Mouse (Mus musculus) kidney, embryonic 15.5 days (tissue): ENCODE results near the gene Daam2. TPM values are rescaled to one million over a fixed set of nuclear protein-coding genes. Genes with fewer than 3 reads are reported as not detected.
A peak's percentile ranks its signal among the peaks of the same experiment; 100 is the strongest.

Experiments
- ATAC-seq: fragments of 200-750 bp; cut with Nextera tagmentation; replicated peaks from 2 replicates; pipeline ENCODE4 v1.8.0; 2017; ENCODE audit warnings: moderate TSS enrichment; ENCODE audit not compliant: low FRiP score
- H3K27ac ChIP-seq: fragments of 300-500 bp; sonication (generic); 2 replicates; pipeline ENCODE4 v1.5.1; 2015; ENCODE audit warnings: mild to moderate bottlenecking, inconsistent platforms
- H3K27me3 ChIP-seq: fragments of 300-500 bp; sonication (generic); 2 replicates; pipeline ENCODE4 v1.6.1; 2015; ENCODE audit warnings: inconsistent platforms
- H3K36me3 ChIP-seq: fragments of 300-500 bp; sonication (generic); 2 replicates; pipeline ENCODE4 v1.6.1; 2015; ENCODE audit warnings: inconsistent platforms
- H3K4me1 ChIP-seq: fragments of 300-500 bp; sonication (generic); 2 replicates; pipeline ENCODE4 v1.6.1; 2015; ENCODE audit warnings: inconsistent platforms
- H3K4me2 ChIP-seq: fragments of 300-500 bp; sonication (generic); 2 replicates; pipeline ENCODE4 v1.6.1; 2015; ENCODE audit warnings: moderate library complexity, mild to moderate bottlenecking, inconsistent platforms
- H3K4me3 ChIP-seq: fragments of 300-500 bp; sonication (generic); replicated peaks from 2 replicates; pipeline ENCODE4 v1.5.1; 2015; ENCODE audit warnings: mild to moderate bottlenecking, inconsistent platforms
- H3K9ac ChIP-seq: fragments of 300-500 bp; sonication (generic); 2 replicates; pipeline ENCODE4 v1.6.1; 2015; ENCODE audit warnings: mild to moderate bottlenecking, inconsistent platforms
- H3K9me3 ChIP-seq: fragments of 300-500 bp; sonication (generic); replicated peaks from 2 replicates; pipeline ENCODE4 v1.6.1; 2016; ENCODE audit warnings: inconsistent platforms
- WGBS: fragments of 180-500 bp; shearing (Covaris S2); methylation state at CpG from one replicate; pipeline ENCODE4 v1.1.7; 2015; ENCODE audit warnings: mixed read lengths; 5-methylcytosine and 5-hydroxymethylcytosine counted together
- polyA plus RNA-seq: library from polyadenylated mRNA; unstranded; fragments of >200 nt; fragmentation: Nextera tagmentation; extraction: Ambion mirVana; gene quantifications from 2 replicates; pipeline ENCODE4 v1.2.1, GENCODE M21; 2015

Daam2 gene
- 6.6 and 7.1 TPM in 2 replicates for polyA plus RNA-seq

DNA sequence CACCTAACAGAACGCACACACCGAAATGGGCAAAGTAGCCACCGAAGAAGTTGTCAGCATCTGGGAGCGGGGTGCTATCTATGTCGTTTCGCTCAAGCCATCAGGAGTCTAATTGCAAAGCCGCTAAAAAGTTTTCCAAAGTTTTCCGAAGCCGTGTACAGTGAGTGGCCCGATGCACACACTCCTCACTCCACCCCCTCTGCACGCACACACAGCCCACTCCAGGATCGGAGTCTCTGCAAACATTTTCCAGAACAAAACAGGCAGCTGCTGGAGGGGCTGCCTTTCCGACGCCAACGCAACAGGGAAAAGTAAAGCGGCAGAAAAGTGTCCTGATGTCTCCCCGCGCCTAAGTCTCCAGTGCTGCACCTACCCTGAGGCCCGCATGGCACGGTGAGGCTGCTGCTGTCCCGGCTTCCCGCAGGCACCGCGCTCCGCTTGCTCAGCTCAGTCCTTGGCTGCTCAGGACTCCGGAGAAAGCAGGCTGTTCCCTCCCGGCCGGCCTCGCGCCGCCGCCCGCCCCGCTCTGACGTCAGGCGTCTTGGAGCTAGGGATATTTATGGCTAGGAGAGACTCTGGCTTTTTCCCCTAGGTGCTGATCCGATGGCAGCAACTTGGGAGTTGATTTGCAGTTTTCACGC is at the start of gene Daam2:
Daam2 (minus strand) TSS at position 514 of the 641 bp plus-strand sequence.
- Histone ChIP-seq H3K4me2 (peak within 1 kb of the TSS; percentile 87), H3K9ac (peak within 1 kb of the TSS; percentile 61), H3K27me3 (peaks cover 22% of the 10 kb centered on the region), H3K4me1 (peaks cover 30% of the 10 kb centered on the region), H3K27ac (peak within 1 kb of the TSS; percentile 87), H3K4me3 (peak within 1 kb of the TSS; percentile 59), H3K9me3 (no peaks in the 10 kb centered on the region), H3K36me3 (no peaks in the 10 kb centered on the region)
- ATAC-seq: peak; percentile 95
- 2% methylated on average over 38 of the region's 38 CpGs for WGBS

DNA sequence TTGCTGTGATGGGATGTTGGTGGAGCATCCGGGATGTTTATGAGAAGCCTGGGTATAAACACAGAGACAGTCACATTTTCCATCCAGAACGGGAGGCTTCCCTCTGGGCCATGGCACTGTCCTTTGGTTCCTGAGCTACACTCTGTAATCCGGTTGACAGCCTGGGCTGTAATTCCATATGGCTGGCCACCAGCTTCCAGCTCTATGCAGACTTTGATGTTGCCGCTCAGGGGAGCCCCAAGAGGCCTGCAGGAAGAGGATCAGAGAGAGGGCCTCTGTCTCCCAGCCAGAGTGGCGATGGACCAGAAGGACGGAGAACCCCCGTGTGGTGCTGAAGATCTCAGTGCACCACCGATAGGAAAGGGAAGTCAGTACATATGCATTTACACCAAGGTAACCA is 46.2 kb upstream of the Daam2 start:
- H3K4me3 ChIP-seq: no peak overlapping the region
- WGBS: 29% methylated on average over 8 of the region's 8 CpGs
- H3K4me1 ChIP-seq: peaks cover 5% of the 10 kb centered on the region
- H3K36me3 ChIP-seq: no peaks in the 10 kb centered on the region
- no peak overlapping the region for H3K4me2 ChIP-seq
- peaks cover 5% of the 10 kb centered on the region; the same call in 1 of the 2 replicates for H3K27me3 ChIP-seq
- H3K27ac ChIP-seq: no peak overlapping the region
- no peak overlapping the region for H3K9ac ChIP-seq
- ATAC-seq: no peak
- no peaks in the 10 kb centered on the region; the same call in 1 of the 2 replicates for H3K9me3 ChIP-seq

DNA sequence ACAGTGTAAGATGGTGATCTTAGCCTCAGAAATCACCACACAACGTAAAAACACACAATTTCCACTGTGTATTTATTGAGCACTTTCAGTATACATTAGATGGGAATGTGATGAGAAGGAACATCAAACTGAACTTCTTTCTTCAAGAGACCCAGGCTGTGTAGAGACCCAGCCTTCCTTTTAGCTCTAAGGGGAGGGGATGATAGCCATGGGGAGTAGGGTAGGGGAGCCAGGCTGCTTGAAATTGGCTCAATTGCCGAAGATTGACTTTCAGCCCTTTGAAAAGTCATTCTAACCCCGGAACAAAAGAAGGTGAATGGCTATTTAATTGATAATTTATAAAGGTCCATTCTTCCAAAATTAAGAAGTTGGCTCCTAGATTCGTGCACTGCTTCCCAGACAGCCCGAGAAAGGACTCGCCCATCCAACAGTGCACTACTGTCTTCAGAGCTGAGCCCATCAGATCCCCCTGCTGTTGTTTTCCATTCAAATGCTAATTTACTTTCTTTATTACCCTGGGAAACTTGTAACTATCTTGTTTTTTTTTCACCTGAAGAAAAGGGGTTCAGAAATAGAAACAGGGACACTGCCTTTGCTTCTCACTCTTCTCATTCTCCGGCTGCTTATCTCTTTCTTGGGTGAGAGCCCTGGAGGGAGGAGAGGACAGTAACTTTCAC is 43.3 kb upstream of the Daam2 start:
- H3K4me3 ChIP-seq: no peak overlapping the region
- 57% methylated on average over 7 of the region's 7 CpGs for WGBS
- no peak overlapping the region for H3K9ac ChIP-seq
- H3K4me1 ChIP-seq: no peaks in the 10 kb centered on the region
- no peak overlapping the region for H3K4me2 ChIP-seq
- no peak for ATAC-seq
- no peak overlapping the region for H3K27ac ChIP-seq
- H3K27me3 ChIP-seq: peaks cover 5% of the 10 kb centered on the region; the same call in 1 of the 2 replicates
- H3K9me3 ChIP-seq: no peaks in the 10 kb centered on the region; the same call in 1 of the 2 replicates
- H3K36me3 ChIP-seq: no peaks in the 10 kb centered on the region

DNA sequence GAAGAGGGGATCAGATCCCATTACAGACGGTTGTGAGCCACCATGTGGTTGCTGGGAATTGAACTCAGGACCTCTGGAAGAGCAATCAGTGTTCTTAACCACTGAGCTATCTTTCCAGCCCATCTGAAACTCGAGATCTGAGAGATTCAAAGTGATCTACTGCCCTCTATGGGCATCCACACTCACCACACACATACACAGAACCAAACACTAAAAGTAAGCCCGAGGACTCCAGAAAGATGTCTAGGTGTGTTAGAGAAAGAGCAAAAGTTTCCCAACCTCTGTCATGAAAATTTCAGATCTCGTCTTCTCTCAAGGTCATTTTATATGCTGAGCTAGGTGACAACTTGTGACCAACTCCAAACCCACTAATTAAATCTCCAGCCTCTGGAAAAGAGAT is 41.3 kb upstream of the Daam2 start:
- no peak for ATAC-seq
- H3K4me3 ChIP-seq: no peak overlapping the region
- H3K4me1 ChIP-seq: no peaks in the 10 kb centered on the region
- H3K36me3 ChIP-seq: no peaks in the 10 kb centered on the region
- H3K4me2 ChIP-seq: no peak overlapping the region
- 81% methylated on average over 4 of the region's 4 CpGs for WGBS
- H3K9me3 ChIP-seq: no peaks in the 10 kb centered on the region; the same call in none of the 2 replicates
- peaks cover 5% of the 10 kb centered on the region; the same call in 1 of the 2 replicates for H3K27me3 ChIP-seq
- no peak overlapping the region for H3K27ac ChIP-seq
- no peak overlapping the region for H3K9ac ChIP-seq

DNA sequence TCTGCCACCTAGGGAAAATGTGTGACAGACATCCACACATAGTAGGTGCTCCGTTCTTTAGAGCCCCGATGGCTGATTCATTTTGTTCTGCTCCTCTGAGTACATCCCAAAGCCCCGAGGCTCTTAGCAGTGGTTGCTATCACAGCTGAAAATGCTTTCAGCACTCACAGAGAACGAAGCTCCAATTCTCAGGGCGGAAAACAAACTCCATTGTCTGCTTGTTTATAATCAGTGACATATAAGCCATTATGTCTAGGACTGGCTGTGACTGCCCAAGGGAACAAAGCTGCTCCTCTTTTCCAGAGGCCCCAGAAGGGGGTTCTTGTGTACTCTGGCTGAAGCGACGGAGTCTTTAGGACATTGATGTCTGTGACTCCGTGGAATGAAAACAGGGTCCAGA is 25.9 kb upstream of the Daam2 start:
- no peaks in the 10 kb centered on the region for H3K27me3 ChIP-seq
- H3K9ac ChIP-seq: no peak overlapping the region
- H3K9me3 ChIP-seq: no peaks in the 10 kb centered on the region
- no peak for ATAC-seq
- no peaks in the 10 kb centered on the region for H3K36me3 ChIP-seq
- H3K4me2 ChIP-seq: no peak overlapping the region
- 56% methylated on average over 8 of the region's 8 CpGs for WGBS
- H3K4me3 ChIP-seq: no peak overlapping the region
- 0 out of 2 replicates have a peak, but pooled peaks cover 7% of the 10 kb centered on the region for H3K4me1 ChIP-seq
- H3K27ac ChIP-seq: no peak overlapping the region

DNA sequence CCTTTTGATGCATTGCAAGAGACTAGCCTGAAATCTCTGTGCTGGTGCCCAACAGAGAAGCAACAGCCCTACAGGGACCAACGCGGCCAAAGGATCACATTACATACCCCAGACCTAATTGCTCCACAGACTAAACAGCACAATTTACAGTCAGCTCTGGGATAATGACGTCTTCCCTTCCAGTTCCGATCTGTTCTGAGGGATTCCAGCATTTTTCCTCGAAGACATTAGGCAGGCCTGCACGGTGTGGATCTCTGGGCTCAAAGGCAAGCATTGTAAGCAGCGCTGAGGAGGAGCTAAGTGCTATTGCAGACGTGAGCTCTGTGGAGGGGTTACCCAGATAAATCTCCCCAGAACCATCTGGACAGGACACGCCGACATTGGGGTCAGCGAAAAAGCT is 18.3 kb upstream of the Daam2 start:
- 12% methylated on average over 11 of the region's 11 CpGs for WGBS
- no peak overlapping the region for H3K9ac ChIP-seq
- no peaks in the 10 kb centered on the region for H3K9me3 ChIP-seq
- no peak overlapping the region; the same call in 1 of the 2 replicates for H3K27ac ChIP-seq
- no peak overlapping the region for H3K4me3 ChIP-seq
- H3K4me2 ChIP-seq: no peak overlapping the region
- peak; percentile 46; the same call in 1 of the 2 replicates for ATAC-seq
- H3K27me3 ChIP-seq: no peaks in the 10 kb centered on the region
- H3K4me1 ChIP-seq: peaks cover 5% of the 10 kb centered on the region
- H3K36me3 ChIP-seq: no peaks in the 10 kb centered on the region

DNA sequence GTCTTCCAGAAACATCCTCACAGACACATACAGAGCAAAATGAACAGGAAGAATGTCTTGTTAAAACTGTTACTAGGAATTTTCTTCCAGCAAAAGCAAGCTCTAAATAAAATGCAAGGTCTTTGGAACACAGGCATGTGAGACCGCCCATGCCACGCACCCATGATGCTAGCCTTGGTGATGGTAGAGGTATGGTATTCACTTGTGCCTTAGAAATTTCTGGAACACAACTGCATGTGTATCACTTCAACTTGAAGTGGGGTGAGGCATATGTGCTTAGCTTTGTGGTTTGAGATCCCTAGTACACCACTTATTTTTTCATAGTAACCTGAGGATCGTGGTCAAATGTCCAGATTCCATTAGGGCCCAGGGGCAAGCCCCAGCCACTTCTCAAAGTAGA is 13.2 kb upstream of the Daam2 start:
- no peak overlapping the region for H3K4me3 ChIP-seq
- no peak for ATAC-seq
- peaks cover under 1% of the 10 kb centered on the region; the same call in 1 of the 2 replicates for H3K4me1 ChIP-seq
- no peak overlapping the region for H3K4me2 ChIP-seq
- no peak overlapping the region for H3K27ac ChIP-seq
- H3K27me3 ChIP-seq: no peaks in the 10 kb centered on the region
- H3K36me3 ChIP-seq: no peaks in the 10 kb centered on the region
- WGBS: 93% methylated on average over 3 of the region's 3 CpGs
- no peak overlapping the region for H3K9ac ChIP-seq
- no peaks in the 10 kb centered on the region for H3K9me3 ChIP-seq

DNA sequence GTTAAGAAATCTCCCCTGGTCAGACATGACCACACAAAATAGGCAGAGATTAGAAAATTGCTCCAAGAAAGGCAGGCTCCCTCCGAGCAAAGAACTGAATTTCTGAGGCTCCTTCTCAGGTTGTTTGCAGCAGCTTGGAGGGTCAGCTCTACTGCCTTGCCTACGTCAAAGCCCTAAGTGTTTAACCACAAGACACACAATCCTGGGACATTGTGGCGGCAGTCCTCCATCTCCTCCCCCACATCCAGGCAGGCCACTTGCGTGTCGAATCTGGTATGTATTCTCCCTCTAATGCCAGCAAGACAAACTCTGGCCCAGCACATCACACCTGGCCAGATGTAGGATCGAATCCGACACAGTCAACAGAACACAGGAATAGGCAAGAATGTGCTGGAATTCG is 4.6 kb upstream of the Daam2 start:
- H3K36me3 ChIP-seq: no peaks in the 10 kb centered on the region
- H3K27me3 ChIP-seq: peaks cover 16% of the 10 kb centered on the region; the same call in 1 of the 2 replicates
- H3K4me1 ChIP-seq: peaks cover 8% of the 10 kb centered on the region
- no peaks in the 10 kb centered on the region for H3K9me3 ChIP-seq
- no peak overlapping the region for H3K4me3 ChIP-seq
- no peak overlapping the region for H3K4me2 ChIP-seq
- no peak for ATAC-seq
- no peak overlapping the region for H3K9ac ChIP-seq
- no peak overlapping the region for H3K27ac ChIP-seq
- WGBS: 61% methylated on average over 8 of the region's 8 CpGs

DNA sequence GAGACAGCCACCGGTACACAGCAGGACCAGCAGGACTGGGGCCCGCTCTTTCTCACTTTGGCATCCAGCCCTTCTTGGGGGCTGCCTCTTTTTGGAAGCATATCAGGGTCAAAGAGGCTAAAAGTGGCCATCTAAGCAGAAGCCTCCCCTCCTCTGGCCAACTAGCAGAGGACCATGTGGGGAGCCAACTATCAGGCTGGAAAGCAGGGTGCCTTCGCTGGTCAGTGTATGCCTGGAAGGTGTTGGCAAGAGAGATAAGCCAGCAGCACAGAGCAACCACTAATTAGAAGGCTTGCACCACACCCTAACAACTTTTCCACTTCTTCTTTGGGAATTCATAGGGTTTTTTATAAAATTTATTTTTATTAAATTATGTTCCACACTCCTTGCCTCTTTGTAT is 346 bp upstream of the Daam2 start:
- ATAC-seq: peak; percentile 7; the same call in 1 of the 2 replicates

DNA sequence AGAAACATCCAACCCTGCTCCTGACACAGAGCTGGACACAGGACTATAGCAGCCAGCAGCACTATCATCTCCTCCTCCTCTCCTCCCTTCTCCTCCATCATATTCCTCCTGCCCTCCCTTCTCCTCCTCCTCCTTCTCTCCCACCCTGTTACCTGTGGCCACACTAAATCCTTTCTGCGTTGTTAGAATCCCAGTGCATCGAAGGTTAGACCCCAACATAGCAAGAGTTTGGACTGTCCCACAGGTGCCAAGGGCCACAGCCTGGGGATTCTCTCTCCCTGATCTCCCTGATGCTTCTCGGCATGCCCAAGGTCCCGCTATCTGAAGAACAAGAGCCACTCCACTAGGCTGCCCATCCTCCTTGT is 745 bp downstream of the Daam2 start:
- no peaks in the 10 kb centered on the region for H3K9me3 ChIP-seq
- H3K36me3 ChIP-seq: no peaks in the 10 kb centered on the region
- ATAC-seq: 0 out of 2 replicates have a peak, but pooled peaks have one; percentile 22
- H3K4me3 ChIP-seq: peak overlapping the region; percentile 59
- peak overlapping the region; percentile 87 for H3K4me2 ChIP-seq
- WGBS: 20% methylated on average over 4 of the region's 4 CpGs
- H3K9ac ChIP-seq: peak overlapping the region; percentile 61
- H3K27ac ChIP-seq: peak overlapping the region; percentile 87
- H3K27me3 ChIP-seq: peaks cover 22% of the 10 kb centered on the region
- H3K4me1 ChIP-seq: peaks cover 30% of the 10 kb centered on the region

More for the DNA sequence above, 346 bp upstream of the Daam2 start:
- peak overlapping the region; percentile 61 for H3K9ac ChIP-seq
- peaks cover 29% of the 10 kb centered on the region for H3K4me1 ChIP-seq
- H3K27me3 ChIP-seq: peaks cover 22% of the 10 kb centered on the region
- H3K4me3 ChIP-seq: peak overlapping the region; percentile 59
- H3K4me2 ChIP-seq: peak overlapping the region; percentile 87
- WGBS: 24% methylated on average over 3 of the region's 3 CpGs
- H3K9me3 ChIP-seq: no peaks in the 10 kb centered on the region
- peak overlapping the region; percentile 87 for H3K27ac ChIP-seq
- H3K36me3 ChIP-seq: no peaks in the 10 kb centered on the region

DNA sequence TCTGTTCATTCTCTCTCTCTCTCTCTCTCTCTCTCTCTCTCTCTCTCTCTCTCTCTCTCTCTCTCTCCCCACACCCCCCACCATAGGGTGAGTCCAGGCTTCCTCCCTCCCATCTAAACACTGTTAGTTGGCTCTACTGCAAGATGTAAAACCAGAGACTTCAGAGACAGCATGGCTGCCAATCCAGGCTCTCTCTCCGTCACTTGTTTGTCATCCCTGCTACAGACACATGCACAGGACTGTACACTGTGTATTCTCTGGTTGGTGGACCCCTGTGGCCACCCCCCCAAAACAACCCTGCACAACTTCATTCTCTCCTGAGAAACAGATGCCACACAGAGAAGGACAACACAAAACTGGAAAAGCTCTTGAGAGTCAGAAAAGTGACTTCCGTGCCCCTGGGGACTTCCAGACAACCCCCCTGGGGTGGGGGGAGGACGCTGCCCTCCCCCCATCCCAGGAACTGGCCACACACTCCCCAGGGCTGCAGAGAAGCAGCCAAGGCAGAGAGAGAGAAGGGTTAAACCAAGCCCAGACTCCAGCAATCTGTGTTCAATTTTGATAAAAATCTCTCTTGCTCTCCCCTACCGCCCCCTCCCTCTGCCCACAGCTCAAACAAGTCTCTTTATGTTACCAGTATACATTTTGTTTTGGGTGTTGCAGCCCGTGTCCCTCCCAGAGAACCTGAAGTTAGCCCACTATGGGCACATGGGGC is 1.3 kb downstream of the Daam2 start:
- Histone ChIP-seq H3K4me2 (peak overlapping the region; percentile 87), H3K27me3 (peaks cover 22% of the 10 kb centered on the region), H3K36me3 (no peaks in the 10 kb centered on the region), H3K4me1 (peaks cover 30% of the 10 kb centered on the region), H3K27ac (peak overlapping the region; percentile 87; the same call in 1 of the 2 replicates), H3K9ac (peak overlapping the region; percentile 61), H3K4me3 (peak overlapping the region; percentile 59), H3K9me3 (no peaks in the 10 kb centered on the region)
- WGBS: 25% methylated on average over 5 of the region's 5 CpGs
- ATAC-seq: 0 out of 2 replicates have a peak, but pooled peaks have one; percentile 17

DNA sequence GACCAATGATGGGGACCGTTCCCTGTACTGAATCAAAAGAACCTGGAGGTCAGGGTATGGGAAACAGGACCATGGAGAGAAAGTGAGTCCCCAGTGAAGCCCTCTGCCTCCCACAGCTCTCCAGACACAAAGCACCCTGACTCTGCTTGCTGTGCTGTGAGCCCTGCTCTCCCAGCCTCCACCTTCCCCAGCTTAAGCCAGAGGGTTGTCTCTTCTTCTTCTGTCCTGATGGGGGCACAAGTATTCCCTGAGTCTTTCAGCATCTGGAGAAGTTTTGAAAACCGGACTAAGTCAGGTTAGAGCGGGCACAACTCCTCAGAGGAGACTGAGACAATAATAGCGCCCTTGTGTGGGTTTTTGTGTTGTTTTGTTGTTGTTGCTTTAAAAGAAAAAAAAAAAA is 2.2 kb downstream of the Daam2 start:
- Histone ChIP-seq H3K9ac (no peak overlapping the region), H3K36me3 (no peaks in the 10 kb centered on the region), H3K4me3 (peak overlapping the region; percentile 59), H3K27me3 (peaks cover 20% of the 10 kb centered on the region), H3K9me3 (no peaks in the 10 kb centered on the region), H3K27ac (no peak overlapping the region), H3K4me1 (peaks cover 30% of the 10 kb centered on the region), H3K4me2 (peak overlapping the region; percentile 87)
- 54% methylated on average over 4 of the region's 4 CpGs for WGBS
- no peak for ATAC-seq
